25 mouse cellular contexts compared by ENCODE assay signal in the genomic region with DNA sequence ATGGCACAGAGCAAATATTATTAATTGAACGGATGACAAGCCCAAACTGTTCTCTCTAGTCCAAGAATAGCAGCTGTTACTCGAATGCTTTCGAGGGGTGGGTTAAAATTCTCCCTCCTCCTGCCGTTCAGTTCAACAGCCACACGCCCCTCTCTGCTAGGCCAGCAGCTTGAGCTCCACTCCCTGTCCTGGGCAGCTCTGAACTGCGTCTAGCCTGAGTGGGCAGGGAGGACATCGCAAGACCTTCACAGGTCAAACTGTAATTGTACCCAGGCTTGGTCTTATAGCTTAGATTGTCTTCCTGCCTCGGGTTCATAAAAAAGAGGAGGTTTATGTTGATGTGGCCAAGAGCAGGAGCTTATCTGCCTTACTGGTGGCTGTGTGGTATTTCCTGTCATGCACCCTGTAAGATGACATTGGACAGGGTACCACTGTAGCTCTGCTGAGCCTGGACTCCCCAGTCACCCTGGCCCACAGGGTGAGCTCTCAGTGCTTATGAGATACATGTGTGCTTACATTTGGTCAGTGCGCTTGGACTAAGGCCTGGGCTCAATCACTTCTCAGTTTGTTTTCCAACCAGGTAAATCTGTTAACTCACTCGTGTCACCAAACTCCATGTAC. TPM values are rescaled to one million over a fixed set of nuclear protein-coding genes. Genes with fewer than 3 reads are reported as not detected.
A peak's percentile ranks its signal among the peaks of the same experiment; 100 is the strongest.
DNase-seq lines count a peak whose midpoint lies in the region; ATAC-seq and TF ChIP-seq lines count a peak whose summit lies in the region.
"Had no signal": no experiment of that assay in that cellular context is flagged by ENCODE, and none has a peak within 500 bp of the region (broad histone marks: within the 10 kb centered on the region; RNA-seq: fewer than 3 reads in every experiment).

No protein-coding gene starts in this region.

- no peak overlapping the region for H3K4me3 ChIP-seq in heart, embryonic 14.5 days (ENCODE audit: control insufficient read depth in 1 of 2, insufficient read depth in 1 of 2, low read depth in 1 of 2, low read length in 2 of 2)
- no peak overlapping the region for H3K4me3 ChIP-seq in kidney, postnatal 0 days (replicated peaks; ENCODE audit: low read depth, low read length)
- no peak overlapping the region for H3K4me3 ChIP-seq in kidney, embryonic 15.5 days (replicated peaks)
- H3K4me3 ChIP-seq in midbrain, embryonic 11.5 days (ENCODE audit: low read depth, low read length), result no peak overlapping the region
- H3K4me3 ChIP-seq: embryonic facial prominence, embryonic 12.5 days; erythroblast, embryonic 14.5 days; forebrain, embryonic 12.5 days; gastrocnemius, adult 2 months; hindbrain, embryonic 10.5 days; megakaryocyte, embryonic 14.5 days had no signal

- no peak for DNase-seq in heart, adult 18-20 months
- peak; percentile 58 for DNase-seq in kidney, postnatal 0 days (ENCODE audit: low spot score)
- DNase-seq in 416B (ENCODE audit: low read depth), result peak; percentile 14
- no peak for DNase-seq in midbrain, embryonic 11.5 days (ENCODE audit: low spot score, missing footprints)
- DNase-seq: adrenal gland, adult 8-10 months; cerebellum, adult 11-12 months; cerebellum, postnatal 10 days; gastrocnemius, adult 2 months; kidney, postnatal 10 days; midbrain, embryonic 14.5 days had no signal

- H3K36me3 ChIP-seq in heart, embryonic 14.5 days (ENCODE audit: control insufficient read depth, insufficient read depth, low read length), result peaks cover 84% of the 10 kb centered on the region
- peaks cover 42% of the 10 kb centered on the region for H3K36me3 ChIP-seq in kidney, postnatal 0 days (ENCODE audit: insufficient read depth, low read length)
- peaks cover 96% of the 10 kb centered on the region for H3K36me3 ChIP-seq in kidney, embryonic 15.5 days
- H3K36me3 ChIP-seq in midbrain, embryonic 11.5 days (ENCODE audit: control insufficient read depth, insufficient read depth, low read length), result peaks cover 43% of the 10 kb centered on the region

- WGBS in heart, embryonic 14.5 days, result 20% methylated on average over 10 of the region's 10 CpGs
- WGBS in kidney, postnatal 0 days, result 46% methylated on average over 10 of the region's 10 CpGs
- WGBS in kidney, embryonic 15.5 days, result 55% methylated on average over 10 of the region's 10 CpGs
- WGBS in midbrain, embryonic 11.5 days, result 91% methylated on average over 10 of the region's 10 CpGs

- H3K9ac ChIP-seq in heart, embryonic 14.5 days (ENCODE audit: low read length), result peak overlapping the region; percentile 16; the same call in 1 of the 2 replicates
- no peak overlapping the region for H3K9ac ChIP-seq in kidney, postnatal 0 days (ENCODE audit: low read depth, low read length)
- no peak overlapping the region for H3K9ac ChIP-seq in kidney, embryonic 15.5 days
- no peak overlapping the region for H3K9ac ChIP-seq in midbrain, embryonic 11.5 days (ENCODE audit: low read length)
- H3K9ac ChIP-seq: embryonic facial prominence, embryonic 12.5 days; forebrain, embryonic 12.5 days; liver, embryonic 14.5 days had no signal

- H3K9me3 ChIP-seq in heart, embryonic 14.5 days (ENCODE audit: control insufficient read depth, low read length), result no peaks in the 10 kb centered on the region
- no peaks in the 10 kb centered on the region for H3K9me3 ChIP-seq in kidney, postnatal 0 days (replicated peaks; ENCODE audit: low read length)
- H3K9me3 ChIP-seq in kidney, embryonic 15.5 days (replicated peaks), result no peaks in the 10 kb centered on the region
- H3K9me3 ChIP-seq in midbrain, embryonic 11.5 days (ENCODE audit: control insufficient read depth, low read length), result no peaks in the 10 kb centered on the region
- H3K9me3 ChIP-seq: embryonic facial prominence, embryonic 12.5 days; forebrain, embryonic 12.5 days; hindbrain, embryonic 10.5 days; megakaryocyte, embryonic 14.5 days had no signal

- peaks cover 13 to 18% of the 10 kb centered on the region in 2 experiments for H3K4me1 ChIP-seq in heart, embryonic 14.5 days (ENCODE audit: control insufficient read depth in 2 of 2, insufficient read depth in 2 of 2, low read length in 2 of 2)
- no peaks in the 10 kb centered on the region for H3K4me1 ChIP-seq in kidney, postnatal 0 days (replicated peaks; ENCODE audit: insufficient read depth, low read length)
- no peaks in the 10 kb centered on the region for H3K4me1 ChIP-seq in kidney, embryonic 15.5 days
- H3K4me1 ChIP-seq in midbrain, embryonic 11.5 days (ENCODE audit: control insufficient read depth, insufficient read depth, low read length), result no peaks in the 10 kb centered on the region
- H3K4me1 ChIP-seq: embryonic facial prominence, embryonic 12.5 days; forebrain, embryonic 12.5 days; hindbrain, embryonic 10.5 days had no signal

- H3K4me2 ChIP-seq in heart, embryonic 14.5 days (ENCODE audit: low read length), result no peak overlapping the region
- H3K4me2 ChIP-seq in kidney, postnatal 0 days (ENCODE audit: low read length), result no peak overlapping the region
- no peak overlapping the region for H3K4me2 ChIP-seq in kidney, embryonic 15.5 days
- no peak overlapping the region for H3K4me2 ChIP-seq in midbrain, embryonic 11.5 days
- H3K4me2 ChIP-seq: embryonic facial prominence, embryonic 12.5 days; forebrain, embryonic 12.5 days had no signal

- no peak for TF ChIP-seq CTCF in kidney, postnatal 0 days (IDR thresholded peaks at IDR 0.05; ENCODE audit: low read depth)

- H3K27me3 ChIP-seq in heart, embryonic 14.5 days (ENCODE audit: control insufficient read depth, insufficient read depth, low read length), result no peaks in the 10 kb centered on the region
- no peaks in the 10 kb centered on the region for H3K27me3 ChIP-seq in kidney, postnatal 0 days (ENCODE audit: insufficient read depth, low read length)
- no peaks in the 10 kb centered on the region for H3K27me3 ChIP-seq in kidney, embryonic 15.5 days
- H3K27me3 ChIP-seq in midbrain, embryonic 11.5 days (ENCODE audit: control insufficient read depth, insufficient read depth, low read length), result no peaks in the 10 kb centered on the region
- H3K27me3 ChIP-seq: embryonic facial prominence, embryonic 12.5 days; forebrain, embryonic 12.5 days; megakaryocyte, embryonic 14.5 days had no signal

- ATAC-seq in heart, embryonic 14.5 days (ENCODE audit: insufficient number of reproducible peaks, insufficient read depth, low FRiP score, low read depth), result peak; percentile 71
- ATAC-seq in kidney, postnatal 0 days (replicated peaks; ENCODE audit: low FRiP score, low read depth), result no peak
- no peak for ATAC-seq in kidney, embryonic 15.5 days (replicated peaks; ENCODE audit: low FRiP score)
- ATAC-seq in common myeloid progenitor, adult 5-6 weeks (replicated peaks; ENCODE audit: low read depth, poor library complexity, severe bottlenecking), result peak; percentile 66
- ATAC-seq in midbrain, embryonic 11.5 days (ENCODE audit: low FRiP score), result no peak
- ATAC-seq: activated CD4-positive, CD25-positive, alpha-beta regulatory T cell, adult 4 months; hindbrain, embryonic 16.5 days had no signal

- H3K27ac ChIP-seq in heart, embryonic 14.5 days (replicated peaks in 1 of 2; ENCODE audit: control insufficient read depth in 1 of 2, insufficient read depth in 1 of 2, low read depth in 2 of 2, low read length in 2 of 2), result peak overlapping the region; percentile 41 to 73
- no peak overlapping the region for H3K27ac ChIP-seq in kidney, postnatal 0 days
- H3K27ac ChIP-seq in kidney, embryonic 15.5 days, result no peak overlapping the region
- H3K27ac ChIP-seq in midbrain, embryonic 11.5 days (ENCODE audit: low read depth, low read length), result no peak overlapping the region
- H3K27ac ChIP-seq: embryonic facial prominence, embryonic 12.5 days; forebrain, embryonic 12.5 days; gastrocnemius, adult 2 months; hindbrain, embryonic 10.5 days; liver, embryonic 14.5 days had no signal

RNA-seq across cellular contexts. Expression of a gene that starts 14.6 kb away (rescaled TPM):
- 6.0 and 6.4 TPM in 2 replicates for polyA plus RNA-seq in heart, embryonic 14.5 days (2014; fragmentation: Nextera tagmentation; extraction: Ambion mirVana)
- total RNA-seq in heart, adult 18-20 months (2021), result 10 to 100 TPM; 14.8 to 19.6 TPM
- 7.1 and 8.3 TPM in 2 replicates for polyA plus RNA-seq in kidney, postnatal 0 days (2015; fragmentation: Nextera tagmentation; extraction: Ambion mirVana)
- polyA plus RNA-seq in kidney, embryonic 15.5 days (2015; fragmentation: Nextera tagmentation; extraction: Ambion mirVana), result 11.2 and 14.4 TPM in 2 replicates
- 8.6 and 9.7 TPM in 2 replicates for total RNA-seq in common myeloid progenitor, adult 5-6 weeks (2017)
- 6.5 and 9.7 TPM in 2 replicates for polyA plus RNA-seq in midbrain, embryonic 11.5 days (2014; fragmentation: Nextera tagmentation; extraction: Ambion mirVana)

RNA-seq across cellular contexts. Expression of a gene that starts 42.7 kb away (rescaled TPM):
- polyA plus RNA-seq in heart, embryonic 14.5 days (2014; fragmentation: Nextera tagmentation; extraction: Ambion mirVana), result 0.11 TPM in 1 of 2 replicates, not detected in the other
- total RNA-seq in heart, adult 18-20 months (2021), result not detected
- not detected in 2 replicates for polyA plus RNA-seq in kidney, postnatal 0 days (2015; fragmentation: Nextera tagmentation; extraction: Ambion mirVana)
- polyA plus RNA-seq in kidney, embryonic 15.5 days (2015; fragmentation: Nextera tagmentation; extraction: Ambion mirVana), result 0.08 and 0.10 TPM in 2 replicates
- total RNA-seq in common myeloid progenitor, adult 5-6 weeks (2017), result not detected in 2 replicates
- not detected in 2 replicates for polyA plus RNA-seq in midbrain, embryonic 11.5 days (2014; fragmentation: Nextera tagmentation; extraction: Ambion mirVana)
- total RNA-seq: gastrocnemius, adult 2 months; gastrocnemius, postnatal 4 days had no signal
- polyA plus RNA-seq: activated CD4-positive, CD25-positive, alpha-beta regulatory T cell, adult 4 months; erythroblast, embryonic 14.5 days; forebrain, embryonic 12.5 days; hindbrain, embryonic 10.5 days; hindbrain, embryonic 16.5 days; limb, embryonic 11.5 days; midbrain, embryonic 14.5 days; neural tube, embryonic 11.5 days; thymus, postnatal 0 days had no signal

RNA-seq across cellular contexts. Expression of a gene that starts 46.4 kb away (rescaled TPM):
- 1.7 and 2.5 TPM in 2 replicates for polyA plus RNA-seq in heart, embryonic 14.5 days (2014; fragmentation: Nextera tagmentation; extraction: Ambion mirVana)
- under 1 TPM in 1 of 2 experiments, not detected in 1; 0.46 TPM for total RNA-seq in heart, adult 18-20 months (2021)
- polyA plus RNA-seq in kidney, postnatal 0 days (2015; fragmentation: Nextera tagmentation; extraction: Ambion mirVana), result 43.5 and 47.7 TPM in 2 replicates
- polyA plus RNA-seq in kidney, embryonic 15.5 days (2015; fragmentation: Nextera tagmentation; extraction: Ambion mirVana), result 44.7 and 46.4 TPM in 2 replicates
- total RNA-seq in common myeloid progenitor, adult 5-6 weeks (2017), result 0.73 TPM in 1 of 2 replicates, not detected in the other
- 1.1 and 1.2 TPM in 2 replicates for polyA plus RNA-seq in midbrain, embryonic 11.5 days (2014; fragmentation: Nextera tagmentation; extraction: Ambion mirVana)
- polyA plus RNA-seq: activated CD4-positive, CD25-positive, alpha-beta regulatory T cell, adult 4 months; erythroblast, embryonic 14.5 days had no signal

Comparison
In these comparisons a context has a peak if more than half of its experiments do, and no peak if none do; other contexts are left out.
1. ATAC-seq: peak in heart, embryonic 14.5 days (single experiment) and common myeloid progenitor, adult 5-6 weeks (single experiment); none in kidney, postnatal 0 days (single experiment), kidney, embryonic 15.5 days (single experiment) and midbrain, embryonic 11.5 days (single experiment).
2. H3K27ac ChIP-seq: peak in heart, embryonic 14.5 days (2 of 2); none in kidney, postnatal 0 days (single experiment), kidney, embryonic 15.5 days (single experiment) and midbrain, embryonic 11.5 days (single experiment).
3. DNase-seq: peak in kidney, postnatal 0 days (single experiment) and 416B (single experiment); none in heart, adult 18-20 months (0 of 2) and midbrain, embryonic 11.5 days (single experiment).
4. RNA of a gene that starts 46.4 kb away (polyA plus RNA-seq): 44.7 to 46.4 TPM in kidney, embryonic 15.5 days and 43.5 to 47.7 TPM in kidney, postnatal 0 days; 1.7 to 2.5 TPM in heart, embryonic 14.5 days and 1.1 to 1.2 TPM in midbrain, embryonic 11.5 days; every median in the first group is over 10 times any median in the second.